Mouse (Mus musculus) testis, adult 2 months (tissue): ENCODE data around the gene Fbxl16. TPM values are rescaled to one million over a fixed set of nuclear protein-coding genes. Genes with fewer than 3 reads are reported as not detected.

Source experiments
- H3K27ac ChIP-seq: fragments of 200-500 bp; 2 replicates; pipeline ENCODE4 v1.5.1; 2012; ENCODE audit warnings: low read depth, low read length; ENCODE audit not compliant: control insufficient read depth, insufficient read depth
- H3K27me3 ChIP-seq: fragments of 200-500 bp; 2 replicates; pipeline ENCODE4 v1.6.1; 2012; ENCODE audit warnings: mild to moderate bottlenecking, low read length, moderate library complexity; ENCODE audit not compliant: control insufficient read depth, insufficient read depth
- H3K36me3 ChIP-seq: fragments of 200-500 bp; 2 replicates; pipeline ENCODE4 v1.6.1; 2012; ENCODE audit warnings: mild to moderate bottlenecking, low read length; ENCODE audit not compliant: control insufficient read depth, insufficient read depth
- H3K4me1 ChIP-seq: fragments of 200-500 bp; 2 replicates; pipeline ENCODE4 v1.6.1; 2012; ENCODE audit warnings: low read length; ENCODE audit not compliant: control insufficient read depth, insufficient read depth
- H3K4me3 ChIP-seq: fragments of 200-500 bp; 2 replicates; pipeline ENCODE4 v1.5.1; 2012; ENCODE audit warnings: low read depth, mild to moderate bottlenecking, low read length, moderate library complexity, mixed read lengths; ENCODE audit not compliant: control insufficient read depth
- CTCF ChIP-seq: fragments of 200-500 bp; IDR thresholded peaks from 2 replicates; pipeline ENCODE4 v1.5.1; 2012; ENCODE audit warnings: low read depth, mild to moderate bottlenecking, inconsistent platforms, low read length, moderate library complexity; ENCODE audit not compliant: control insufficient read depth, insufficient read depth, insufficient replicate concordance
- POLR2A ChIP-seq: fragments of 200-500 bp; IDR thresholded peaks from 2 replicates; pipeline ENCODE4 v1.6.1; 2012; ENCODE audit warnings: low read depth, mild to moderate bottlenecking, inconsistent platforms, low read length, moderate library complexity; ENCODE audit not compliant: control insufficient read depth
- polyA plus RNA-seq: library from polyadenylated mRNA; depleted of rRNA; stranded (reverse); fragments of >200 nt; gene quantifications from 2 replicates; pipeline ENCODE4 v1.2.3, GENCODE M21; 2012

The Fbxl16 gene
- polyA plus RNA-seq, 1 experiment = 7.1 TPM

- no peaks in the 10 kb centered on the region for H3K27me3 ChIP-seq
- no peak overlapping the region for H3K27ac ChIP-seq
Observed at GRCm38 (mm10) chr17:25809606-25810340, 888 bp downstream of the Fbxl16 start.

DNA sequence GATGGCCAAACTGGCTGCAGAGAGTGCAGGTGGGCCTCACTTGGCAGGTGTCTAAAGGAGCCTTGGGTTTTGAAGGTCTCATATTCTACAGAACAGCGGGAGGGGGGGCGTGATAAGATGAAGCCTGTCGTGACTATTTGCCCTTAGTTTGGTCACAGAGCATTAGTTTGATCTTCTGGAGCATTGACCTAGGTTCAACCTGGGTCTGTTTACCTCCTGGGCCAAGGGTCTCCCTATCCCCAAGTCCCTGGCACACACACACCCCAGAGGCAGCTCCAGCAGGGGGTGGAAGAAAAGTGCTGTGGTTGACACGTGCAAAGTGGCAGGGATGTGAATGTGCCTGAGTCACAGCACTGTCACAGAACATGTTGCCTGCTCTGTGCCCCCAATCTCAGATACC, 2.0 kb downstream of the Fbxl16 start:
- Histone ChIP-seq H3K4me3 (no peak overlapping the region), H3K27me3 (no peaks in the 10 kb centered on the region)

More at GRCm38 (mm10) chr17:25809606-25810340, 888 bp downstream of the Fbxl16 start:
- Histone ChIP-seq H3K4me1 (peaks cover 13% of the 10 kb centered on the region), H3K36me3 (no peaks in the 10 kb centered on the region), H3K4me3 (peak overlapping the region; percentile 52)
- no peak for TF ChIP-seq POLR2A
- no peak for TF ChIP-seq CTCF

DNA sequence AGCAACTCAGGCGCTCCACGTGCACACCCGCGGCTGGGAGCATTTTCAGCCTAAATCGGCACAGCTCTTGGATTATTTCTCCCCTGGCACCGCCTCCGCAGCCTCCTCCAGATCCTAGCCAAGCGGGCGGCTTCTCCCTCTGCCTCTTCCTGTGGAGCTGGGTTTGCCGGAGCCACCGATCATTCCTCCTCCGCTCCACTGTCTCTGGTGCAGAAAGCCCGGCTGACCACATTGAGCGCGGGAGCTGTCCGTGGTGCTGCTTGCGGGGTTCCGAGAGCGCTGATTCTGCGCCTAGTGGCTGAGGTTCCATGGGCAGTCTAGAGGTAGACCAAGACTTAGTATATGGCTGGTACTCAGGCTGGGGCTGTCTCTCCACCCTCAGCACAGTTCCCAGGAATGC, 4.6 kb downstream of the Fbxl16 start:
- no peak overlapping the region for H3K4me3 ChIP-seq
- H3K27ac ChIP-seq = no peak overlapping the region
- H3K36me3 ChIP-seq = no peaks in the 10 kb centered on the region
- TF ChIP-seq POLR2A = no peak
- TF ChIP-seq CTCF = peak; percentile 56; the same call in 1 of the 2 replicates
- no peaks in the 10 kb centered on the region for H3K27me3 ChIP-seq
- H3K4me1 ChIP-seq = peaks cover 16% of the 10 kb centered on the region

More for the DNA sequence above, 2.0 kb downstream of the Fbxl16 start:
- Histone ChIP-seq H3K27ac (no peak overlapping the region), H3K4me1 (peaks cover 13% of the 10 kb centered on the region), H3K36me3 (no peaks in the 10 kb centered on the region)
- no peak for TF ChIP-seq POLR2A

- Histone ChIP-seq H3K4me3 (no peak overlapping the region), H3K27ac (no peak overlapping the region), H3K4me1 (peaks cover 15% of the 10 kb centered on the region), H3K36me3 (no peaks in the 10 kb centered on the region), H3K27me3 (no peaks in the 10 kb centered on the region)
- TF ChIP-seq POLR2A (no peak), CTCF (no peak)
Observed at GRCm38 (mm10) chr17:25817662-25818061, 8.8 kb downstream of the Fbxl16 start.

GRCm38 (mm10) chr17:25818851-25819780, 10.2 kb downstream of the Fbxl16 start:
- TF ChIP-seq CTCF = no peak
- no peak for TF ChIP-seq POLR2A
- no peak overlapping the region for H3K27ac ChIP-seq
- no peaks in the 10 kb centered on the region for H3K36me3 ChIP-seq
- peaks cover 20% of the 10 kb centered on the region for H3K4me1 ChIP-seq
- H3K27me3 ChIP-seq = no peaks in the 10 kb centered on the region
- H3K4me3 ChIP-seq = peak overlapping the region; percentile 36

DNA sequence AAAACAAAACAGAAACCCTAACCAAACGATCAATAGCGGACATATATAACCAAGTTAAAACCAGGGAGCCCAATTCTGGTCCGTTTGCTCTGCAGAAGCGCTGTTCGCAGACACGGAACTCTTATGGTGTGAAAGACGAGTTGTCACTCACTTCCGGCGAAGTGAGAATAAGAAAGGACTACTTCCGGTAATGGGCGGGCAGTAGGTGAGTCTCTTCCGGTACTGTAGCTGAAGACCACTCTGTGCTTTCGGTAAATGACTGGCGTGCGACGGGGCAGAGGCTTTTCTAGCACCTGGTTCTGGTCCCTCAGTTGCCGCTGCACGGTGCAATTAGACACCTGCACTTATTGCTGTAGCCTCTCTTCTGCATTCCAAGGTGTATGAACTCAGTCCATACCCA, 14.6 kb downstream of the Fbxl16 start, which contains the start of gene Wdr24:
Gene Wdr24, plus strand, starts transcription at position 176 of the 400 bp plus-strand sequence.
- peak within 1 kb of the TSS; percentile 87 for H3K4me3 ChIP-seq
- no peaks in the 10 kb centered on the region for H3K27me3 ChIP-seq
- H3K27ac ChIP-seq = peak within 1 kb of the TSS; percentile 37
- H3K4me1 ChIP-seq = peaks cover 26% of the 10 kb centered on the region
- peak; percentile 59 for TF ChIP-seq POLR2A
- TF ChIP-seq CTCF = no peak
- H3K36me3 ChIP-seq = no peaks in the 10 kb centered on the region; the same call in 1 of the 2 replicates
